Mouse (Mus musculus) liver, embryonic 11.5 days (tissue): ENCODE measurements around the gene Tnrc6a. TPM values are rescaled to one million over a fixed set of nuclear protein-coding genes. Genes with fewer than 3 reads are reported as not detected.

Experiments
- ATAC-seq: fragments of 200-750 bp; cut with Nextera tagmentation; replicated peaks from 2 replicates; pipeline ENCODE4 v1.8.0; 2017; ENCODE audit warnings: moderate number of reproducible peaks, mild to moderate bottlenecking, moderate TSS enrichment, moderate library complexity; ENCODE audit not compliant: low FRiP score
- DNase-seq: peaks from one replicate; pipeline ENCODE4 v3.0.0-alpha.2; 2017; ENCODE audit warnings: low spot score
- H3K27ac ChIP-seq: fragments of 300-500 bp; sonication (generic); 2 replicates; pipeline ENCODE4 v1.5.1; 2014; ENCODE audit warnings: mild to moderate bottlenecking, low read depth, low read length, control low read depth
- H3K27me3 ChIP-seq: fragments of 300-500 bp; sonication (generic); replicated peaks from 2 replicates; pipeline ENCODE4 v1.6.1; 2014; ENCODE audit warnings: low read length, mixed read lengths; ENCODE audit not compliant: control insufficient read depth, insufficient read depth
- H3K36me3 ChIP-seq: fragments of 300-500 bp; sonication (generic); 2 replicates; pipeline ENCODE4 v1.6.1; 2014; ENCODE audit warnings: mild to moderate bottlenecking, low read length, moderate library complexity, mixed read lengths; ENCODE audit not compliant: control insufficient read depth, insufficient read depth
- H3K4me1 ChIP-seq: fragments of 300-500 bp; sonication (generic); replicated peaks from 2 replicates; pipeline ENCODE4 v1.6.1; 2014; ENCODE audit warnings: low read length, mixed read lengths; ENCODE audit not compliant: control insufficient read depth, insufficient read depth
- H3K4me2 ChIP-seq: fragments of 300-500 bp; sonication (generic); 2 replicates; pipeline ENCODE4 v1.6.1; 2014; ENCODE audit warnings: mild to moderate bottlenecking, control low read depth, moderate library complexity
- H3K4me3 ChIP-seq: fragments of 300-500 bp; sonication (generic); 2 replicates; pipeline ENCODE4 v1.5.1; 2014; ENCODE audit warnings: low read depth, low read length, control low read depth
- H3K9ac ChIP-seq: fragments of 300-500 bp; sonication (generic); 2 replicates; pipeline ENCODE4 v1.6.1; 2014; ENCODE audit warnings: low read depth, low read length, control low read depth
- H3K9me3 ChIP-seq: fragments of 300-500 bp; sonication (generic); 2 replicates; pipeline ENCODE4 v1.6.1; 2016; ENCODE audit warnings: low read length, inconsistent platforms, mixed read lengths; ENCODE audit not compliant: control insufficient read depth
- WGBS: fragments of 180-500 bp; shearing (Covaris S2); extraction: QIAGEN DNeasy Blood & Tissue Kit; methylation state at CpG from one replicate; pipeline ENCODE4 v1.1.7; 2014; 5-methylcytosine and 5-hydroxymethylcytosine counted together
- polyA plus RNA-seq: library from polyadenylated mRNA; unstranded; fragments of >200 nt; fragmentation: Nextera tagmentation; extraction: Ambion mirVana; gene quantifications from 2 replicates; pipeline ENCODE4 v1.2.1, GENCODE M21; 2014

Tnrc6a gene
- polyA plus RNA-seq, 1 experiment from 2014 or later: 36.4 TPM

DNA sequence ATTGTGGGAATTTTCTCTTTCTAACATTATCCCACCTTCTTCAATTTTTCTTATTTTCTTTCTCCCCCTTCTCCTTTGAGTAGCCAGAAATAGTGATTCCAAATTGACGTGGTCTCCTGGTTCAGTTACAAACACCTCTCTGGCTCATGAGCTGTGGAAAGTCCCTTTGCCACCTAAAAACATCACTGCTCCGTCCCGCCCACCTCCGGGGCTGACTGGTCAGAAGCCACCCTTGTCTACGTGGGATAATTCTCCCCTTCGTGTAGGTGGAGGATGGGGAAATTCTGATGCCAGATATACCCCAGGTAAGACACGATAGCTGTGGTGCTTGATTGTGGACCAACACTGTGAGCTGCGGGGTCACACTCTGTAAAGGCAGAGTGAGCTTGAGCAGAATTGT, 66.1 kb downstream of the Tnrc6a start:
- no peak overlapping the region for H3K4me3 ChIP-seq
- peaks cover 70% of the 10 kb centered on the region for H3K36me3 ChIP-seq
- WGBS: 96% methylated on average over 8 of the region's 8 CpGs
- no peaks in the 10 kb centered on the region for H3K4me1 ChIP-seq
- no peaks in the 10 kb centered on the region for H3K9me3 ChIP-seq
- DNase-seq (no peak), ATAC-seq (no peak)
- no peaks in the 10 kb centered on the region for H3K27me3 ChIP-seq
- no peak overlapping the region for H3K27ac ChIP-seq
- no peak overlapping the region for H3K9ac ChIP-seq
- no peak overlapping the region for H3K4me2 ChIP-seq

DNA sequence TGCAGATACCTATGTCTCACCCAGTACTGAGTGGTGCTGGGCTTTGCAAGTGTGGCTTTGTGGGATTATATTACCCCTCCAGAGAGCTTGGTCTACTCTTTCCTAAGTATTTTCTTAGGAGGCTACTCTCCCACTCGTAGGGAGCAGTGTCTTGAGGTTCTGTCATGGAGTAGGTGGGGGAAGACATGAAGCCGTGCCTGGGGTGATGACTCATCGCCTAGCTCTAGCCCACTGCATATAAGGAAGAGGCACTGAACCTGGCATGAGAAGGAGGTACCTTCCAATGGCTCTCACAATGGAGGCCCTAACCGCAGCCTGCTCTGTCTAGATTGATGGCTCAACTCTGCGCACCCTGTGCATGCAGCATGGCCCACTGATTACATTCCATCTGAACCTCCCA, 68.0 kb downstream of the Tnrc6a start:
- ATAC-seq (no peak), DNase-seq (no peak)
- WGBS: 84% methylated on average over 5 of the region's 5 CpGs
- Histone ChIP-seq H3K9ac (no peak overlapping the region), H3K9me3 (no peaks in the 10 kb centered on the region), H3K27me3 (no peaks in the 10 kb centered on the region), H3K4me3 (no peak overlapping the region), H3K36me3 (peaks cover 60% of the 10 kb centered on the region), H3K27ac (no peak overlapping the region), H3K4me2 (no peak overlapping the region), H3K4me1 (no peaks in the 10 kb centered on the region)

DNA sequence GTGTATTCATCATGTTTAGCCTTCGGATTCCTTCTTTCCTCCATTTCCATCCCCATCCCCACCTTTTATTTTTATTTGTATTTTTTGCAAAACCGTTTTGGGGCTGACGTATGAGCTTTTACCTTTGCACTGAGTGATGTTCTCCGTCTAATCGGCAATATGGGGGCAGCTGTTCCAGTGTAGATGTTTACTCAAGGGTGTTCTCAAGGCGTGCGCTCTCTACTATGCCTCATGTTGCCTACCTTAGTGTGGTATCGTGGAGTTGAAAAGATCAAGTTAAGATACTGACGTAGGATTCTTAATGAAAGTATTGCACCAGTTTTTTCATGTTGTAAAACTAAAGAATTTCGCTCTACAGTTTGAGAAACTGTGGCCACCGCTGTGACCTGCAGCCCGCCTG, 69.5 kb downstream of the Tnrc6a start:
- H3K27me3 ChIP-seq: no peaks in the 10 kb centered on the region
- H3K4me3 ChIP-seq: no peak overlapping the region
- no peak for ATAC-seq
- no peak overlapping the region for H3K4me2 ChIP-seq
- no peak overlapping the region for H3K9ac ChIP-seq
- peaks cover 48% of the 10 kb centered on the region for H3K36me3 ChIP-seq
- DNase-seq: no peak
- no peak overlapping the region for H3K27ac ChIP-seq
- WGBS: 93% methylated on average over 12 of the region's 12 CpGs
- H3K9me3 ChIP-seq: no peaks in the 10 kb centered on the region
- H3K4me1 ChIP-seq: no peaks in the 10 kb centered on the region

DNA sequence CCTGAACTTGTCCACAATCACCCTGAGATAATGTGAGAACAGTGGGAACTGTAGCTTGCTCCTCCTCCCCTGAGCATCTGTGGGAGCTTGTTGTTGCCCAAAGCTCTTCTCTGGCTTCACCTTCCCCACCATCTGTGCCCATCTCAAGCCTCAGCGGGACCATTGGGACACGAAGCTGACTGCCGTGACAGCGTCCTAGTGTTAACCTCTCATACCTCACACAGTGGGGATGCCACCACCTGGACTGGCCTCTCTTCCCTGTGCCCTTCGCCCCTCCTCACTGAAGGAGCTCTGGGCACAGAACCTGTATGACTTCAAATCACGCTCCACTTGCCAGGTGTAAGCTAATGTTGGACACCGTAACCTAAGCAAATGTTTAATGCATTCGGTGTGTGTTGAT, 71.0 kb downstream of the Tnrc6a start:
- Histone ChIP-seq H3K36me3 (peaks cover 35% of the 10 kb centered on the region), H3K27me3 (no peaks in the 10 kb centered on the region), H3K4me1 (no peaks in the 10 kb centered on the region), H3K9me3 (no peaks in the 10 kb centered on the region), H3K4me2 (no peak overlapping the region), H3K9ac (no peak overlapping the region), H3K4me3 (no peak overlapping the region), H3K27ac (no peak overlapping the region)
- WGBS: 90% methylated on average over 8 of the region's 8 CpGs
- ATAC-seq: no peak
- no peak for DNase-seq

DNA sequence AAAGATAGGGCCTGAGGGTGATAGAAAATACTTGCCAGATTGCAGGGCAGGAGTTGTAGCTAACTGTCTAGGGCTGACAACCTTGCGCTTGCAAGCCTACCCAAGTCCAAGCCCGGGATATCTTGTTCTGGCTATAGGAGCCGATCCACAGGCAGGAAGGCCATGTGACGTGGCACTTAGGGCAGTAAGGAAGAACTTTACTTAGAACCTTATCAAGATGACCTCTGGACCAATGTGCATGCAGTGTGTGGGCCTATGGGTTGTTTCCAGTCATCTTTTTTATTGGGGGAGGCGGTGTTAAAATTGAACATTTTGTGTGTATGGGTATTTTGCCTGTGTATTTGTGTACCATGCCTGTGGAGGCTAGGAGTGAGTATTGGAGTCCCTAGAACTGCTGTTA, 72.7 kb downstream of the Tnrc6a start:
- DNase-seq: no peak
- no peaks in the 10 kb centered on the region for H3K4me1 ChIP-seq
- no peak overlapping the region for H3K27ac ChIP-seq
- no peak overlapping the region for H3K4me3 ChIP-seq
- H3K27me3 ChIP-seq: no peaks in the 10 kb centered on the region
- no peak for ATAC-seq
- H3K36me3 ChIP-seq: peaks cover 19% of the 10 kb centered on the region
- H3K9me3 ChIP-seq: no peaks in the 10 kb centered on the region
- no peak overlapping the region for H3K9ac ChIP-seq
- 74% methylated on average over 5 of the region's 5 CpGs for WGBS
- no peak overlapping the region for H3K4me2 ChIP-seq

DNA sequence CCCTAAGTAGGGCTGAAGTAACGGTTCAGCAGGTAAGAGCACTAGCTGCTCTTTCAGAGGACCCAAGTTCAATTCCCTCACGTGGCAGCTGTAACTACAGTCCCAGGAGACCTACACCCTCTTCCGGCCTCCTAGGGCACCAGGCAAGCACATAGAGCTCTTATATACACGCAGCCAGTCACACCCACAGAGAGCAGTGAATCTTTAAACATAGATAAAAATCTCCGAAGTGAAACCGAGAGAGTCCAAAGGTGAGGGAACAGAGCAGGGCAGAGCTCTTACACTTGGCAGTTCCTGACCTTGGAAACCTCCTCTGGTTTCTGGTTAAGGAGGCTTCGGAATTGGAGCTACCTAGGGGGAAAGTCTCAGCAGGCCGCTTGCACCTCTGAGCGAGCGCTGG, 75.0 kb downstream of the Tnrc6a start:
- no peaks in the 10 kb centered on the region for H3K4me1 ChIP-seq
- ATAC-seq (no peak), DNase-seq (no peak)
- H3K27ac ChIP-seq: no peak overlapping the region
- peaks cover 4% of the 10 kb centered on the region; the same call in 1 of the 2 replicates for H3K36me3 ChIP-seq
- no peak overlapping the region for H3K4me2 ChIP-seq
- H3K4me3 ChIP-seq: no peak overlapping the region
- no peaks in the 10 kb centered on the region for H3K9me3 ChIP-seq
- WGBS: 65% methylated on average over 10 of the region's 10 CpGs
- H3K27me3 ChIP-seq: no peaks in the 10 kb centered on the region
- no peak overlapping the region for H3K9ac ChIP-seq

DNA sequence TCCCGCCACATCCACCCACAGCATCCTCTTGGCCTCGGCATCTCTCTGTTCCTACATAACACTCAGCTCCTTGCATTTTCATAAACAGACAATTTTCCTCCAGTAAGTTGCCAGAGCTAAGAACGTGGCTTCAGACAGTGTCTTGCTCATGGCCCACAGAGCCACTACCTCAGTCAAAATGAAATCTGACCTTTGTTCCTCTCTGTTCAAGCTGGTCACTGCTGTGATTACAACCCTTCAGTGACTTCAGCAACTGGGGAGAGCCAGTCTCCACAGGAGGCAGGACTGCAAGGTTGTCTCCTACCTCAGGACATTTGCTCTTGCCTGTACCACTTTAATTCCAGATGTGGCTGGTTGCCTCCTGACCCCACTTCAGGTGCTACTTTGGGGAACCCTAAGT, 75.5 kb downstream of the Tnrc6a start:
- Histone ChIP-seq H3K4me1 (no peaks in the 10 kb centered on the region), H3K4me3 (no peak overlapping the region), H3K9me3 (no peaks in the 10 kb centered on the region), H3K27me3 (no peaks in the 10 kb centered on the region), H3K4me2 (no peak overlapping the region), H3K9ac (no peak overlapping the region), H3K27ac (no peak overlapping the region), H3K36me3 (peaks cover 2% of the 10 kb centered on the region; the same call in 1 of the 2 replicates)
- ATAC-seq (no peak), DNase-seq (no peak)
- 70% methylated on average over 3 of the region's 3 CpGs for WGBS

DNA sequence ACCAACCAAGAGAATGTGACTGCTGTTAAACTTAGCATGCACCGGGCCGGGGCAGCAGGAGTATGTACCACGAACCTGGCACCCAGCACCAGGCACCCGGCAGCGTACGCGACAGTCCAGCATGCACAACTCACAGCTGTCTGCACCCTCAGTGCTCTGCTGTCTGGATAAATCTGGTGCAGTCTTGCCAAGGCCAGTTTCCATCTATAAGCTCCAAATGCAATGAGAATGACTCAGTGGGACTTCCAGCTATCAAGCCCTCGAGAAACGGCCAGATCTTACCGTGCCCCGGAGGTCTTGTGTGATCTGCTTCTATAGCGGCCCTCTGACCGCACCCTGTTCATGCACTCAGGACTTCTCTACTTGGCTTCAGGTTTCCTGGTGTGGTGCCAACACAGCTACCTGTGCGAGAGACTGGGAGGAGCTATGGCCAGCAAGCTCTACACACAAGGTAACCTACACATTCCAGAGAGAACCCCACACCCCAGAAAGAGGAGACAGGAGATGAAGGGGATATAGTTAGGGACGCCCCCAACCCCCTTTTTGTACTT, 76.0 kb downstream of the Tnrc6a start:
- Histone ChIP-seq H3K27ac (no peak overlapping the region), H3K4me3 (no peak overlapping the region), H3K9me3 (no peaks in the 10 kb centered on the region), H3K4me2 (no peak overlapping the region), H3K27me3 (no peaks in the 10 kb centered on the region), H3K4me1 (no peaks in the 10 kb centered on the region), H3K36me3 (peaks cover 1% of the 10 kb centered on the region; the same call in 1 of the 2 replicates), H3K9ac (no peak overlapping the region)
- 90% methylated on average over 15 of the region's 15 CpGs for WGBS
- DNase-seq (no peak), ATAC-seq (no peak)

DNA sequence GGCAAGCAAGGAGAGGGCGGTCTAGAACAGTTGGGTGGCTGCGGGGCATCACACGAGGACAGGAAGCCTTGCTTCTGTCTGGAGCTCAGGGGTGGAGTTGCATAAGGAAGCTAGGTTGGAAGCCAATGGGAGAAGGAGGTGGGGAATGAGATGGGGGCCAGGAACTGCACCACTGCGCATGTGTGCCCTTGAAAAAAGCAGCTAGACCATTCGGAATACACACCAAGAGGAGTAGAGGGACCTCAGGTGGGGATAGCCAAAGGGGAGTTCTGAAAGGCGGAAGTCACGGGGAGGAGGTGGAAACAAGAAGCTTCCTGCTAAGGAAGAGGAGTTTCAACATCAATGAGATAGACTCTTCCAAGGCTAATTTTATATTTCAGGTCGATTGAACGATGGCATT, 77.0 kb downstream of the Tnrc6a start:
- H3K9ac ChIP-seq: no peak overlapping the region
- 63% methylated on average over 9 of the region's 9 CpGs for WGBS
- ATAC-seq: no peak

More for the DNA sequence above, 77.0 kb downstream of the Tnrc6a start:
- H3K4me1 ChIP-seq: no peaks in the 10 kb centered on the region
- no peak overlapping the region for H3K27ac ChIP-seq
- H3K4me2 ChIP-seq: no peak overlapping the region
- H3K4me3 ChIP-seq: no peak overlapping the region
- DNase-seq: no peak
- no peaks in the 10 kb centered on the region for H3K36me3 ChIP-seq
- H3K27me3 ChIP-seq: no peaks in the 10 kb centered on the region
- H3K9me3 ChIP-seq: no peaks in the 10 kb centered on the region
